Mouse (Mus musculus) cerebellum, adult 9-11 months (tissue): Measurements from ENCODE around the gene Hipk1.
"Not testable (repeated sequence)": the region's sequence is repeated elsewhere in the genome, so short reads cannot be mapped to it uniquely, and the experiment has no call there.

ENCODE experiments used
- DNase-seq: peaks from one replicate; pipeline ENCODE4 v3.0.0; 2022

The Hipk1 gene

GRCm38 (mm10) chr3:103791230-103792110, at the start of gene Hipk1:
Gene Hipk1, minus strand, starts transcription at chr3:103791563.
- DNase-seq = peak; percentile 96

GRCm38 (mm10) chr3:103840946-103841345, 49.6 kb upstream of the Hipk1 start:
- DNase-seq = not testable (repeated sequence)

DNA sequence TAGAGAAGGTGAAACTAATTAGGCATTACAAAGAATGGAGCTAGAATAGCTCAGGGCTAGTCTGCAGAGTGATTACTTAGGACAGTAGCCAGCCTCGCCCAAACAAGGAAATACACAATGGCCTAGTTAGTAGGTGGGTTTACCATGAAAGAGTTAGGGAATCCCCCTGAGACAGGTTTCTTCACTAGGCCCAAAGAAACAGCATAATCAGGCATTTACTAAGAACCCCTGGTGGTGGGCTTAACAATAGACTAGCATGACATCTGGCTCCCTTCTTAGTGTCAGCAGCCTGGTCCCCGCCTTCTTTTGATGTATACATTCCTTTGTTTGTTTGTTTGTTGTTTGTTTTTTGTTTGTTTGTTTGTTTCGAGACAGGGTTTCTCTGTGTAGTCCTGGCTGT, 48.8 kb upstream of the Hipk1 start:
- DNase-seq = not testable (repeated sequence)

DNA sequence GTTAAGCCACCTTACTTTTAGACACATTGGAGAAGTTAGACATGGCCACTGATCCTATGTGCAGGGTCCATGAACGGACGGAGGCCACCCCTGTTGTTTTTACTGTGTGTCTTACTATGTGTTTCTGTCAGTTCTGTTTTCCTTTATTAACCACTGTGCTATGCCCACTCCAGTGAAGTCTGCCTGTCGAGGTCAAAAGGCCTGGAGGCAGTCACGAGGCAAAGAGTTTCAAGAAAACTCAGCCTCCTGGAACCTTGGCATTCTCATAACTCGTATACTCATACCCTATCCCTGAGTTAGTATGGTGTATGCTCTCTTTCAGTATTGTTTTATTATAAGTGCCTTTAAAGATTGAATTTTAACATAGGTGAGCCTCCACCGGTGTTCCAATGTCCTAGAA, 48.3 kb upstream of the Hipk1 start:
- no peak for DNase-seq

DNA sequence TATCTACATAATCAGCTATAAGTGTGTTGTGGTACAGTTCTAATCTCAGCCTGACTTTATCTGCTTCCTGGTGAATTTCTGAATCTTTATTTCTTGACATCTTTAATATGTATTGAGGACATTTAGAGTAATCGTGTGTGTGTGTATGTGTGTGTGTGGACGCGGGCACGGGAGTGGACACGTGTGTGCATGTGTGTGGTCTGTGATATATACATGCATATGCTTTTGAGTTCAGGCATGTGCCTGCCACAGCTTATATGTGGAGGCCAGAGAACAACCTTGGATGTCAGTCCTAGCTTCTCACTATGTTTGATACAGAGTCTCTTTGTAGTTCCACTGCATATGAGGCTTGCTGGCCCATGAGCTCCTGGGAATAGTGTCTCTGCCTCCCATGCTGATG, 45.1 kb upstream of the Hipk1 start:
- no peak for DNase-seq

DNA sequence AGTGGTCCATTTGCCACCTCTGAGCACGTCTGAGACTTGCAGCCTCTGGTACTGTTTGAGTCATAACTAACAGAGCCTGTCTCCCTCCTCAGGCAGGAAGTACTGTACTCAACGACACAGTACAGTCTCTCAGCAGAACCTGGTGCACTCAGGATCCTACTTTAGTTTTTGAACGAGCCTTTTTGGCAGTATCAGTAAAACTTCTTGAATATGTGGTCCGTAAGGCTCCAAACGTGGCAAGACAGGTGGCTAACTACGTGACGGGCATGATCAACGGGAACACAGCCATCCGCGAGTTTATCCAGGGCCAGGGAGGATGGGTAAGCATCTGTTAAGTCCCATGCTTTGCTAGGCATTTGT, 44.6 kb upstream of the Hipk1 start:
- peak; percentile 79 for DNase-seq

DNA sequence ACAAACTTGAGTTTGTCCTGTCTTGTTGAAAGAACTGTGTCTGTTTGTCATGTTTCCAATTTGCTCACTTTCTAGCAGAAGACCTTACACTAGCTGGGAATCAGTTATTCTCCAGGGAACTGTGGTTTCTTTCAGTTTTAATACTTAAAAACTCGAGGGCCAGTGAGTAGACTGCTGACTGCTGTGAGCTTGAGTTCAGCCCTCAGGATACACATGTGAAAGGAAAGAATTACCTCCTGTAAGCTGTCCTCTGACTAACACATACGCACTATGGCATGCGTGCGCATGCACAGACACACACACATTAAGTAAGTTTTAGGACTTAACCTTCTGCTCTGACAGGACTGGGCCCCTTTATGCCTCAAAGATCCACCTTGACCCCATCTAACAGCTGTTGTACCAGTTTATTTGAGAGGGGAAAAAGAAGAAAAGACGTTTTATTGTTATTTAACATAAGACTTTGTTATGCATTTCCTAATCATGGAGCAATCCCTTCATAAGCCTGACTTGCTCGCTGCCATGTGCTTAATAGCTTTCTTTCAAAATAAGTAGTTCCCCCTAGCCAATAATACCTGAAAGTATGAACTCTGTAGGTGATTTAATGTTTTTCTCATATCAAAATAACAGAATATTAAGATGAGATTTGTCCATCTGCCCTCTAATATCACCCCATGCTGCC, 44.0 kb upstream of the Hipk1 start:
- DNase-seq = no peak

GRCm38 (mm10) chr3:103834001-103834400, 42.6 kb upstream of the Hipk1 start:
- DNase-seq = no peak

DNA sequence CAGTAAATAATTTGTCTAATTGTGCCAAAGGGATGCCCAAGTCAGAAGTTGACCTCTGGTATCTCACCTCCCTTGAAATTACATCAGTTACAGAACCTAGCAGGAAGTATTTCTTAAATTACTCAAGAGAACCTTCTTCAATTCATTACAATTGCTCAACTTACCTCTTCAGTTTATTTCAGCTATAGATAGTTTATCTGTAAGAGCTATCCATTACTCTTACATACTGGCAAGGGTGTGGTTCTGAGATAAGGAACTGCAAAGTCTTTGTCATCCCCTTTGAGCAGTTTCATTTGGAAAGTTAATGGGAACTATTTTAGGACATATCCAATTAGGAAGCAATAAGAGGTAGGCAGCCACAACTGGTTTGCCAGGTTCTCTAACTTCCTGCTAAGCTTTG, 41.1 kb upstream of the Hipk1 start, which contains the start of gene Bcl2l15:
Bcl2l15 (plus strand) TSS at position 176 of the 400 bp plus-strand sequence.
- DNase-seq = no peak

DNA sequence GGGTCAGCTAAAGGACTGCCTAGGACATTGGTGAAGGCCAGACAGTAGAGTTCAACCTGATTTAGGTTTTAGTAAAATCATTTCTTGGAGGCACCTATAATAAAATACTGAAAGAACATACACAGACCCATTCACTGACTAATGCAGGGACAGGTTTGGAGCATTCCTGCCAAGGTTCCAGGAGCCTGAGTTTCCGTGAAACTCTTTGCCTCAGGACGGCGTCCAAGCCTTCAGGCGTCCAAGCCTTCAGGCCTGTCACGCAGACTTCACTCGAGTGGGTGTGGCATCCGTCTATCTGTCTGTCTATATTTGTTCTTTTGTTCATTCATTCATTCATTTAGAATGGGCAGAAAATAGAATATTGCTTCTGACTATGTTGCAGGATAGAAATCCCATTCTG, 39.8 kb upstream of the Hipk1 start:
- DNase-seq = peak; percentile 45

- not testable (repeated sequence) for DNase-seq
These were observed 39.3 kb upstream of the Hipk1 start for GRCm38 (mm10) chr3:103830681-103831080.

DNA sequence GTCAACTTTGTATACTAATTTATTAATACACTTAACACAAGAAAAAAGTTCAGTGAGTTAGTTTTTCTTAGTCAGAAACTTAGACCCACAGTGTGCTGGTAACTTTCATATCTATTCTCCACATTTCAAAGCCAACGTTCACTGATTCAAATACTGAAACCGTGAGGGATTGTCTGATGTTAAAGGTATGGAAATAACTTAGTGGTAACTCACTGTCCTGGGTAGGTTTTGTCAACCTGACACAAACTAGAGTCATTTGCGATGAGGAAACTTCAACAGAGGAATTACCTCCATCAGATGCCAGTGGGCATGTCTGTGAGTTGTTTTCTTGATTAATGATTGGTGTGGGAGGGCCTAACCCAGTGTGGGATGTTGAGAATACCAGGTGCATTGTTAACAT, 37.7 kb upstream of the Hipk1 start:
- DNase-seq = no peak

DNA sequence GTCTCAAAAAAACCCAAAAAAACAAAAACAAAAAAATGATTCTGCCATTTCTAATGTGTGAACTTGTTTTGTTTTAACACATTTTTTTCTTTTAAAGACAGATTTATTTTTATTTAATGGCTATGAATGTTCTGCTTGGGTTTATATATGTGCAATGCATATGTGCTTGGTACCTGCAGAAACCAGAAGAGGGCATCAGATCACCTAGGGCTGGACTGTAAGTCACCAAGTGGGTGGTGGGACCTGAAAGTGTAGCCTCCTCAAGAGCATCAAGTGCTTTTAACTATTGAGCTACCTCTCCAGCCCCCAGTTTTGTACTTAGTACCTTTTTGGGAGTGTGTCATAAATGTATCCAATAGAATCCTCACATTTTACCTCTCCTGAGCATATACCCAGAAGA, 36.2 kb upstream of the Hipk1 start:
- DNase-seq = no peak

DNA sequence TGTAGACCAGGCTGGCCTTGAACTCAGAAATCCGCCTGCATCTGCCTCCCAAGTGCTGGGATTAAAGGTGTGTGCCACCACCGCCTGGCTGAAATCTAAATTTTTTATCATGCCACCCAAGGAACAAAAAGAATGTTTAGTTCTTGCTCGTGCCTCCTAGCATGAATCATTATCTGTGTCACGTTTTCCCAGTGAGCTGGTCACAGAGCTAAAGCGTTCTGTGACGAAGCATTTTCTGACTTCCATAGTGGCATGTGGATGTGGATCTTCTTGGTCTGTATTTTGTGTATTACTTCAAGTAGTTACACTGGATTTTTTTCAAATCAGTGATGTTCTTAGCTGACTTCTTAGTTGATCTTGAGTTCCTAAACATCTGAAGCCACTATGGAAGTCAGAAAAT, 19.6 kb upstream of the Hipk1 start:
- DNase-seq = no peak

DNA sequence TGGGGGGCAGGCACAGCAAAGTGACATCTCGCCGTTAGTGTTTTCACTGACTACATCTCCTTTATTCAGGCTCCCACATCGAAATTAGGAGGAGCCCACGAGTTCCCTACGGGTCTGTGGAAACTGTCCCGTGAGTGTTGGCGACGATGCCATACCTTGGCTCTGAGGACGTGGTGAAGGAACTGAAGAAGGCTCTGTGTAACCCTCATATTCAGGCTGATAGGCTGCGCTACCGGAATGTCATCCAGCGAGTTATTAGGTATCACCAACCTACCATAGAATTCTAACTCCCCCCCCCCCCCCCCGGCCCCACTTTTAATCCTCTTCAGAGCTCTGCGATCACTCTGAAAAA, 18.4 kb upstream of the Hipk1 start:
- no peak for DNase-seq

DNA sequence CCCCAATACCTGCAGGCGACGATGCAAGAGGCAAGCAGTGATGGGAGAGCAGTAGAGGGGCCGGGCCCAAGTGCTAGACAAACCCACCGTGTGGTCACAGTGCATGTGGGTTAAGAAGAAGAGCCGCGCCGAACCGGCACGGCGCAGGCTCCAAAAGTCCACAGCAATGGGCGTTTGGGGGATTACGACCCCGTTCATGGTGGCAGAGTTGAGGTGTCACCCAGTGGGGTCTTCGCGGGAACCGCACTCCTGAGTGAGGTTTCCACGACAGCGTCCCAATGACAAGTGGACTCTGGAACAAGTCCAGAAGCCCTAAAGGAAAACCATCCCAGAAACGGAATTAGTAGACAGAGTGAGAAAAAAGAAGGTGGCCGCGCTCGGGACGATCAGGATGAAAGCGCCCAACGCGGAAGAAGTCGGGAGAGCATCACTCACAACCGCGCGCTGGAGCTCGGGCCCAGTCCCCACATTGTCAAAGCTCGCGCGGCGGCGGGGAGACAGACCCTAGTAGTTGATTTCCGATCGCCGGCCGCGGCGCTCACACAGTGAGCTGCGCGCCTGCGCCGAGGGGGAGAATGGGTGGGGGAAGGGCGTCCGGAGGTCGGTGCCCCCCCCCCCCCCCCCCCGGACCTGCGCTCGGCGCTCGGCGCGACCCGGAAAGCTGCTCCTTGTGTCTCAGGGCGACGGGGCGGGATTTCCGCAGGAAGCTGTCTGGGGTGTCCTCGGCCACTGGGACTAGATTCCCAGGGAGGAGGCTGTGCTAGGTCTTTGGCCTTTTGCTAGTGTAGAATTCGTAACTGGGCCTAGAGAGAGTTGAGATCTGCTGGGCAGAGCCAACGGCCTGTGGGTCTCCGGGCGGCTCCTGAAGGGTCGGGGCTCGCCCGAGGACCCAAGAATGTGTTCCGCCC, 17.8 kb upstream of the Hipk1 start, which contains the start of the genes Dclre1b, Ap4b1 and Gm43064:
Dclre1b (minus strand) TSS at position 554 of the 908 bp plus-strand sequence.
Ap4b1 (plus strand) TSS at position 630 of the 908 bp plus-strand sequence.
Gm43064 (plus strand) TSS at position 683 of the 908 bp plus-strand sequence.
- DNase-seq = peak; percentile 88

GRCm38 (mm10) chr3:103805671-103806070, 14.3 kb upstream of the Hipk1 start:
- no peak for DNase-seq

- DNase-seq = no peak
These were observed 11.5 kb upstream of the Hipk1 start for GRCm38 (mm10) chr3:103802861-103803260.

DNA sequence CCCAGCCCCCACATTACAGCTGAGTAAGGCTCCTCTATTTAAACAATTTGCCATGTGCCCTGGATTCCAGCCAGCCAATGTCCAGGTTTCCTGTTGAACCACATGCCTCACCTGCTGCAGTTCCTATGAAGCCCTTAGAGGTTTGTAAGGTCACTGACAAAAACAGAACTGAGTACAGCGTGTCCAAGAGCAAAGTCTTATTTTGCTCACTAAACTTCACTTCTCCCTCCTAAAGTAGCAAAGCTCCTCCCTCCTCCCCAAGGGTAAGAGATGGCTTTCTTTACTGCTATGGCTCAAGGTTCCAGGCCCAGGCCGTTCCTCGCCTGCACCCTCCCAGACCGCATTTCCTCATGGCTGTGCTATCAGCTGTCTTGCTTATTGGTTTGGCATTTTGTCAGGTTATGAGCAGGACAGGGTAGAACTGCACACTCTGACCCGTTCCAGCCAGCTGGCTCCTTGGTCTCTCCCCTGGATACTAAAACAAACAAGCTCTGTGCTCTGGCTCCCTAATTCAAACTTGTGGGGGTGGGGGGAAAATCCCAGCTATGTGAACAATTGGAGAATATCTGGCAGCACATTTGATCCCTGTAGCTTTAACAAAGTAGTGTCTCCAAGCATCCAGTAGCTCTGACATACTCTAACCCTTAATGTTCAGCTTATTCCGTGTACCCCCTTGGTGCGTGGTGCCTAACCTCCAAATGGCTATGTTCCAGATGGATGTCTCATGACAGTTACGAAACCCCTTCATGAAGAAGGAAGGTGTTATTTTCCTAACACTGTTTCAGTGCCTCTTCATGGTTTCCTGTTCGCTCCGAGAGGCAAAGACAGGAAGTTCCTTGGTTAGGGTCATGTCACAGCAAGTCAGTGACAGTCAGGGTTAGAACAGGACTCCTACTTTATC, 10.5 kb upstream of the Hipk1 start:
- DNase-seq = peak; percentile 85

- DNase-seq = no peak
These were observed 8.1 kb upstream of the Hipk1 start for GRCm38 (mm10) chr3:103799507-103799906.

GRCm38 (mm10) chr3:103796389-103796788, 5.0 kb upstream of the Hipk1 start:
- DNase-seq = no peak

DNA sequence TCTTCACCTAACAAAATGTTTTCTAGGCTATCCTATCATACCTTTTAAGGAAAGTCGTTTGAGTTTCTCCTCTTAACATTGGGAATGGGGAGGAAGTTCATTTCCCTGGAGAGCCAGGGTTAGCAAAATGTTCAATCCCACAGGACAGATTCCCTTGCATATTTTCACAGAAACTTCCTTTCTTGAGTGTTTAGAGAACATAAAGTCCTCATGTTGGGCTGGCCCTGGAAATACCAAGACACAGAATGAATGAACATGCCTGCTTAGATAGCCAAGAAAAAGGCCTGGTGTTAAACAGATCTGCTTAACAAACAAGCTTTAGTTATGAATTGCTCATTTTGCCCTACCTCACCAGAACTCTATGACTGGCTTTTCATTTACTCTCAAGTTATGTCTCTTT, 1.2 kb upstream of the Hipk1 start:
- no peak for DNase-seq
